Mouse (Mus musculus): ENCODE measurements around the gene Mocs3. TPM values are rescaled to one million over a fixed set of nuclear protein-coding genes. Genes with fewer than 3 reads are reported as not detected.

Mocs3 gene
- polyA plus RNA-seq, 1 experiment: 33.8 TPM

DNA sequence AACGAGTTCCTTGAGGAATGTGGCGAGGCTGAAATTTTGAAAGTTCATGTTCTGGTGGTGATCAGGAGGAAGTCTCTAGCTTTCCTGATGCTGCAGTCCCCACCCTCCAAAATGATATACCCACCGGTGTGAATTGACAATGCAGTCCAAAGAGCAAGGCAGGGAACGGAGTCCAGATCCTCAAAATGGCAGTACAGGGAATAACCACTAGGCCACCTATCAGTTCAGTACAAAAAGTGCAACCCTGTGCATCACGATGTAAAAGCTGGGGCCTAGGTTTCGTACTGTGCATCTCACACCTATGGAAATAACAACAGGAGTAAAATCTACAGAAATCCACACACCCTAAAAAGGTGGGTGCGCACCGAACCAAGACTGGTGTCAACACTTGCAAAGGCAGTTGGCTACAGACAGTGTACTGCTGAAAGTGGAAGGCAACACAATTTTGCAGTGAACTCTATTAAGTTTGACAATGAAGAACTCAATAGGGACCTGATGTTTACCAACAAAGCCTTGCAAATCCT lies 25.9 kb upstream of the Mocs3 start:
- Histone ChIP-seq H3K27ac (ENCODE audit: control insufficient read depth, insufficient read depth, low read depth, low read length) (no peak overlapping the region), H3K4me1 (ENCODE audit: control insufficient read depth, insufficient read depth, low read length) (peaks cover 4% of the 10 kb centered on the region), H3K4me3 (ENCODE audit: control insufficient read depth, low read depth, low read length) (peak overlapping the region; percentile 88; the same call in 1 of the 2 replicates), H3K36me3 (ENCODE audit: control insufficient read depth, insufficient read depth, low read length) (no peaks in the 10 kb centered on the region; the same call in none of the 2 replicates), H3K27me3 (ENCODE audit: control insufficient read depth, insufficient read depth, low read length) (no peaks in the 10 kb centered on the region)
- TF ChIP-seq CTCF (IDR thresholded peaks at IDR 0.05; ENCODE audit: control insufficient read depth, insufficient read depth, insufficient replicate concordance, low read depth, low read length): no peak

DNA sequence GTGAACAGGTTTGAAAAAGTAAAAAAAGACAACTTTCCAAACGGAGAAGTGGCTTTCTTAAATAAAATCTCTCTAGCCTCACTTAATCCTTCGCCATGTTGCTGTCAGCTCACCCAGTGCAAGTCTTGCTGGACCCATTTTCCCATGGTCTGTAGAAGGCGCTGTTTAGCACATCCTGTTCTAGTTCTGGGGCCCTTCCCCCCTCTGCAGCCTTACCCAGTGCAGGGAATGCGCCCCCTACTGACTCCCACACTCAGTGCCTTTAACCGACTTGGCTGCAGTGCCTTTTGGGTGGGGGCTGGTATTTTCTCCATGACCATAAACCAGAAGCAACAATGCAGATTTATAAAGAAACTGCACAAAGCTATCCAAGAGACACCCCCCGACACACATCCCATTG lies 25.2 kb upstream of the Mocs3 start:
- H3K27me3 ChIP-seq (ENCODE audit: control insufficient read depth, insufficient read depth, low read length): no peaks in the 10 kb centered on the region
- H3K27ac ChIP-seq (ENCODE audit: control insufficient read depth, insufficient read depth, low read depth, low read length): peak overlapping the region; percentile 14; the same call in 1 of the 2 replicates
- H3K4me3 ChIP-seq (ENCODE audit: control insufficient read depth, low read depth, low read length): peak overlapping the region; percentile 88
- peaks cover 4% of the 10 kb centered on the region for H3K4me1 ChIP-seq (ENCODE audit: control insufficient read depth, insufficient read depth, low read length)
- no peaks in the 10 kb centered on the region; the same call in none of the 2 replicates for H3K36me3 ChIP-seq (ENCODE audit: control insufficient read depth, insufficient read depth, low read length)
- TF ChIP-seq POLR2A (IDR thresholded peaks at IDR 0.05; ENCODE audit: control insufficient read depth, low read depth, low read length): no peak
- TF ChIP-seq CTCF (IDR thresholded peaks at IDR 0.05; ENCODE audit: control insufficient read depth, insufficient read depth, insufficient replicate concordance, low read depth, low read length): peak; percentile 76; the same call in 1 of the 2 replicates

DNA sequence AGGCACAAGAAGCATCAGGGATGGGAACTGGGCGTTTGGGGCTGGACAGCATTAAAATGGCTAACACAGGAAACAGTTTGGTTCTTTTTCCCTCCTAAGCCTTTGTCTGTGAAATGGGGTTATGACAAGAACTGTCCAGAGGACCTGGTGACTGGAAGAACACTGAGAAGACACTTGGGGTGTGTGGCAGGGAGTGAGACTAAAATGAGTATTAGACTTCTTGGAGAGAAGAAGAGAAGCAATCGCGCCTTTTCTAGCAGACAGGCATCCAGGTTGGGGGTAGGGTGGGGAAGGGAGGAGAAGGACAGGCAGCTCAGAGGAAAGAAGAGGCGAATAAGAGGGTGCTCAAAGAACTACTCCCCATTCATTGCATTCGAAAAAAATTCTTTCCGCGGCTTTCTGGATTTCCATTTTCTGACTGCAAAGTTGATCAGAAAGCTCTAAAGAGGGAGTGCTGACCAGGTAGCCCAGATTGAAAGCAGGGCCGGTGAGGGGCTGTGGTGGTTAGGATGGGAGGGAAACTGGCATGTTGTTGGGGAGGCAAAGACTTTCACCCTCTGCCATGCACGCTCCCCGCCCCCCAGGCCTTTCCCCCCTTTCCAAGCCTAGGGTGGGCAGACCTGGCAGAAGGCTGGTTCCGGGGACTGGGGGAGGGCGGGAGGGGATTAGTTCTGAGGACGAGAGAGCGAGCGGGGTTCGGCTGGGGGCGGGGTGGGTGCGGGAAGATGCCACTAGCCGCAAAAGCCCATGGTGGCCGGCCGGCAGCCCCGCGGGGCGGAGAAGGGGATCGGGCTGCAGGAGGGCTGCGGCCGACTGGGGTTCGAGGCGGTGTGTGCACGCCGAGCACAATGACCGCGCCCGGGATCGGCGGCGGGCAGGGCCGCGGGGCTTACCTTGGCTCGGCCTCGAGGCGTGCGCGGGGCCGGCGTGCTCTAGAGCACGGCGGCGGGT lies 24.5 kb upstream of the Mocs3 start:
- H3K27me3 ChIP-seq (ENCODE audit: control insufficient read depth, insufficient read depth, low read length): no peaks in the 10 kb centered on the region
- H3K27ac ChIP-seq (ENCODE audit: control insufficient read depth, insufficient read depth, low read depth, low read length): peak overlapping the region; percentile 91
- H3K36me3 ChIP-seq (ENCODE audit: control insufficient read depth, insufficient read depth, low read length): no peaks in the 10 kb centered on the region; the same call in none of the 2 replicates
- TF ChIP-seq POLR2A (IDR thresholded peaks at IDR 0.05; ENCODE audit: control insufficient read depth, low read depth, low read length) (no peak), CTCF (IDR thresholded peaks at IDR 0.05; ENCODE audit: control insufficient read depth, insufficient read depth, insufficient replicate concordance, low read depth, low read length) (no peak)
- peaks cover 4% of the 10 kb centered on the region for H3K4me1 ChIP-seq (ENCODE audit: control insufficient read depth, insufficient read depth, low read length)
- H3K4me3 ChIP-seq (ENCODE audit: control insufficient read depth, low read depth, low read length): peak overlapping the region; percentile 88

DNA sequence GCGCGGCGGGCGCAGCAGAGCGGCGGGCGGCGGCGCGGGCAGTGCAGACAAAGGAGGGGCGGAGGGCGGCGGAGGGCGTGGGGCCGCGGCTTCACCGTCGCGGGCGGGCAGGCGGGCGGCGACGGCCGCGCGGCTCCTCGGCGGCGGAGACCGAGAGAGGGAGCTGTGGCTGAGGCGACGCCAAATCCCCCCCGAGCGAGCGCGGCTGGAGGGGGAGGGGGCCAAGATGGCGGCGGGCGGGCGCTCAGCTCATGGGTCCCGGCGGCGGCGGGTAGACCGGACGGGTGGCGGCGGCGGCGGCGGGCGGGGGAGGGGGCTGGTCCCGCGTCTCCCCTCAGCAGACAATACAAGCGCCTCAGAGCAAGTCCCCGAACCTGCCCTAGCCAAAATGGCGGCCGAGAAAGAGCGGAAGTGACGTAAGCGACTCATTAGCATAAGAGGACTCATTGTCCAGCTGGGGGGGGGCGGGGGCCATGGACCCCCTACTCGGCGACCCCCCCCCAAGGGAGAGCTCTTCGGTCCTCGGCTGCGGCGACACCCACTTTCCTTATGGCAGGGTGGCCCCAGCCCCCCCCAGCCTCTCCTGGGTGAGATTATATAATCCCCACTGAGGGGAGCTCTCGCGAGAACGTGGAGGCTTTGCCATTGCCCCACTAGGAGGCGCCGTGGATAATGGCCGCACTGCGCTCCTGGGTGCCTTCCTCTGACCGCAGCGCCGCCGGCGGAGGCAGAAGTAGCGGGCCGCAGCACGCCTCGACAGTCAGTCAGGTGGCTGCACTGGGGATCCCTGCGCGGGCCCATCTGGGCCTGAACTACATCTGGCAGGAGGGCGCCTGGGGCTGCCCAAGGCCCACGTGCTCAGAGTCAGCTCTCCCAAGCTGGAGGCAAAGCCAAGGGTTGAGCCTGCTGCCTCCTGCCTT lies 23.4 kb upstream of the Mocs3 start, which contains the start of gene Adnp:
Gene Adnp (minus strand): TSS at position 388 of the 920 bp plus-strand sequence.
- Histone ChIP-seq H3K27me3 (ENCODE audit: control insufficient read depth, insufficient read depth, low read length) (no peaks in the 10 kb centered on the region), H3K36me3 (ENCODE audit: control insufficient read depth, insufficient read depth, low read length) (peaks cover 2% of the 10 kb centered on the region), H3K4me1 (ENCODE audit: control insufficient read depth, insufficient read depth, low read length) (peaks cover 4% of the 10 kb centered on the region), H3K4me3 (ENCODE audit: control insufficient read depth, low read depth, low read length) (peak within 1 kb of the TSS; percentile 88), H3K27ac (ENCODE audit: control insufficient read depth, insufficient read depth, low read depth, low read length) (peak within 1 kb of the TSS; percentile 91)
- peak; percentile 81 for TF ChIP-seq POLR2A (IDR thresholded peaks at IDR 0.05; ENCODE audit: control insufficient read depth, low read depth, low read length)
- peak; percentile 47; the same call in 1 of the 2 replicates for TF ChIP-seq CTCF (IDR thresholded peaks at IDR 0.05; ENCODE audit: control insufficient read depth, insufficient read depth, insufficient replicate concordance, low read depth, low read length)

DNA sequence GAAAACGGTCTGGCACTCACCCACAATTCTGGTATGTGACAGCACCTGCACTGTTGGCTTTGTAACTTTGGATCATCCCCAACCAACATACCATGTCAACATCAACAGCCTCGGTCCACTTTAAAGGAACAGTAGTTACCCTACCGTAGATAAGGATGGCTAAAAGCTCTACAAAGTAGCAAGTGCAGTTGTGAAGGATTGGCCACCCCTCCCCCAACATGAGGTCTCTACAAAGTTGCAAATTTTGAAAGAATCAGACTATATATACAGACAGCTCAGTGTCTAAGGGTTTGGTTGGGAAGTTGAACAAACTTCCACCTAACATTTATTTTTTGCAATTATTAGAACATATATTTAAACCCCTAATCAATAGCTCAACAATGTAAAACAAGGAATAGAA lies 22.5 kb upstream of the Mocs3 start:
- Histone ChIP-seq H3K27me3 (ENCODE audit: control insufficient read depth, insufficient read depth, low read length) (no peaks in the 10 kb centered on the region), H3K36me3 (ENCODE audit: control insufficient read depth, insufficient read depth, low read length) (peaks cover 2% of the 10 kb centered on the region), H3K4me3 (ENCODE audit: control insufficient read depth, low read depth, low read length) (peak overlapping the region; percentile 88), H3K4me1 (ENCODE audit: control insufficient read depth, insufficient read depth, low read length) (peaks cover 4% of the 10 kb centered on the region), H3K27ac (ENCODE audit: control insufficient read depth, insufficient read depth, low read depth, low read length) (peak overlapping the region; percentile 91)
- TF ChIP-seq CTCF (IDR thresholded peaks at IDR 0.05; ENCODE audit: control insufficient read depth, insufficient read depth, insufficient replicate concordance, low read depth, low read length) (no peak), POLR2A (IDR thresholded peaks at IDR 0.05; ENCODE audit: control insufficient read depth, low read depth, low read length) (no peak)

DNA sequence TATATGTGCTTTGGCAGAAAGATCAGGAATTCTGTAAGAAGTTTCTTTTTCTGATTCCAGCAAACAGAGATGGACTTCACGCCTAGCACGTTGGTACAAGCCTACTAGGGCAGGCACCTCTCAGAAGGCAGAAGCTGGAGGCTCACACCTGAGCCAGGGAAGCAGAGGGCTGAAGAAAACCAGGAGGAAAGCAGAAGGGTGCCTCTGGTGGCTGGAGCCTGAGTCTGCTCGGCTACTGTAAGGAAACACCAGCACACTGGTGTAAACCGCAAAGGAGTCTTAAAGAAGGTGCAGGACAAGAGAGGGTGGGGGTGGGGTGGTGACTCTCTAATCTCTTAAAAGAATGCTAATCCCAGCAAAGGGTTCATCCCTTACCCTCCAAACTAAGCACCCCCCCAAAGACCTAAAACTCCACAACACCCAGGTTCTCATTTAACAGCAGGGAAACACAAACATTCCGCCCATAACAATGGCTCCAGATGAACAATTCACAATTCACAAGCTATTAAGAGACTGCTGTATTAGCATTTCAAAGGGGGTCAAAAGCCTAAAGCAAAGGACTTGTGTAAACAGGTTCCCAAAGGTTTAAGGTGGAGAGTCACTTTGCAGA lies 16.5 kb upstream of the Mocs3 start:
- Histone ChIP-seq H3K4me3 (ENCODE audit: control insufficient read depth, low read depth, low read length) (no peak overlapping the region), H3K4me1 (ENCODE audit: control insufficient read depth, insufficient read depth, low read length) (no peaks in the 10 kb centered on the region), H3K27me3 (ENCODE audit: control insufficient read depth, insufficient read depth, low read length) (no peaks in the 10 kb centered on the region), H3K27ac (ENCODE audit: control insufficient read depth, insufficient read depth, low read depth, low read length) (no peak overlapping the region), H3K36me3 (ENCODE audit: control insufficient read depth, insufficient read depth, low read length) (peaks cover 4% of the 10 kb centered on the region)
- no peak for TF ChIP-seq POLR2A (IDR thresholded peaks at IDR 0.05; ENCODE audit: control insufficient read depth, low read depth, low read length)
- TF ChIP-seq CTCF (IDR thresholded peaks at IDR 0.05; ENCODE audit: control insufficient read depth, insufficient read depth, insufficient replicate concordance, low read depth, low read length): no peak
